ENCODE assay signal across 12 mouse cellular contexts in the genomic region with DNA sequence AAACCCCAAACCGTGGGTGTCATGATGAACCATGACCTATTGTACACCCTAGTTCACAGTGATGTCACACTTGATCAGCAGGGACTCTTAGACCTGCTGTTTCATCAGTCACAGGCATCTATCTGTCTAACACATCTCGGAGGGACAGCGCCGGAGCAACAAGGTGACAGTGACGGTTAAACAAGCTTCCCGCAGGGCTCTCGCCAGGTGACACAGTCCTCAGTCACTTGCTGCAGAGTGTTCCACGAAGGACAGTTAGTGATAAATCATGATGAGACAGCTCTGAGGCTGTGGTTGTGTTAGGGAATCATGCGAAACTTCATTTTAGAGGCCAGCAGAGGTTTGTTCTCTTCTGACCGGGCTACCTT.
"Had no signal": no experiment of that assay in that cellular context is flagged by ENCODE, and none has a peak within 500 bp of the region (broad histone marks: within the 10 kb centered on the region; RNA-seq: fewer than 3 reads in every experiment).

No protein-coding gene starts in this region.

- H3K27ac ChIP-seq: left cerebral cortex, adult 2 months; limb, embryonic 15.5 days; liver, embryonic 13.5 days; stomach, postnatal 0 days had no signal

- H3K4me3 ChIP-seq: left cerebral cortex, adult 2 months; limb, embryonic 15.5 days; liver, embryonic 13.5 days; midbrain, embryonic 12.5 days had no signal

- H3K9ac ChIP-seq: limb, embryonic 15.5 days; liver, embryonic 13.5 days; midbrain, embryonic 12.5 days had no signal

- H3K27me3 ChIP-seq: limb, embryonic 15.5 days; liver, embryonic 13.5 days; midbrain, embryonic 12.5 days had no signal

- H3K4me2 ChIP-seq: limb, embryonic 15.5 days; liver, embryonic 13.5 days had no signal

- H3K36me3 ChIP-seq: limb, embryonic 15.5 days; liver, embryonic 13.5 days; midbrain, embryonic 12.5 days had no signal

- ATAC-seq: intestine, embryonic 16.5 days; lung, postnatal 0 days had no signal

- H3K4me1 ChIP-seq: limb, embryonic 15.5 days; liver, embryonic 13.5 days had no signal

- DNase-seq: kidney, adult 2 months; kidney, postnatal 25 days; liver, embryonic 13.5 days; lung, adult 2 months; lung, postnatal 36 days; thymus, postnatal 14 days had no signal

- H3K9me3 ChIP-seq: limb, embryonic 15.5 days; liver, embryonic 13.5 days; midbrain, embryonic 12.5 days had no signal
